Mouse (Mus musculus) hindbrain, embryonic 16.5 days (tissue): ENCODE measurements around the gene Rps6kb2. TPM values are rescaled to one million over a fixed set of nuclear protein-coding genes. Genes with fewer than 3 reads are reported as not detected.
A peak's percentile ranks its signal among the peaks of the same experiment; 100 is the strongest.

ENCODE experiments used
- ATAC-seq: fragments of 200-750 bp; cut with Nextera tagmentation; 2 replicates; pipeline ENCODE4 v1.8.0; 2017; ENCODE audit warnings: moderate TSS enrichment, moderate library complexity
- H3K27ac ChIP-seq: fragments of 300-500 bp; sonication (generic); 2 replicates; pipeline ENCODE4 v1.5.1; 2014; ENCODE audit warnings: low read depth, mild to moderate bottlenecking, control low read depth, low read length, moderate library complexity
- H3K27me3 ChIP-seq: fragments of 300-500 bp; sonication (generic); replicated peaks from 2 replicates; pipeline ENCODE4 v1.6.1; 2014; ENCODE audit warnings: low read length; ENCODE audit not compliant: control insufficient read depth, insufficient read depth
- H3K36me3 ChIP-seq: fragments of 300-500 bp; sonication (generic); 2 replicates; pipeline ENCODE4 v1.6.1; 2014; ENCODE audit warnings: mild to moderate bottlenecking, low read length, moderate library complexity, mixed read lengths; ENCODE audit not compliant: control insufficient read depth, insufficient read depth
- H3K4me1 ChIP-seq: fragments of 300-500 bp; sonication (generic); 2 replicates; pipeline ENCODE4 v1.6.1; 2014; ENCODE audit warnings: low read depth, low read length; ENCODE audit not compliant: control insufficient read depth, insufficient read depth
- H3K4me2 ChIP-seq: fragments of 300-500 bp; sonication (generic); 2 replicates; pipeline ENCODE4 v1.6.1; 2014; ENCODE audit warnings: mild to moderate bottlenecking, low read length, control low read depth, moderate library complexity
- H3K4me3 ChIP-seq: fragments of 300-500 bp; sonication (generic); 2 replicates; pipeline ENCODE4 v1.5.1; 2014; ENCODE audit warnings: mild to moderate bottlenecking, low read length, control low read depth, moderate library complexity
- H3K9ac ChIP-seq: fragments of 300-500 bp; sonication (generic); 2 replicates; pipeline ENCODE4 v1.6.1; 2014; ENCODE audit warnings: low read depth, mild to moderate bottlenecking, control low read depth, low read length, moderate library complexity
- H3K9me3 ChIP-seq: fragments of 300-500 bp; sonication (generic); 2 replicates; pipeline ENCODE4 v1.6.1; 2014; ENCODE audit warnings: mild to moderate bottlenecking, low read length, moderate library complexity; ENCODE audit not compliant: control insufficient read depth
- WGBS: fragments of 180-500 bp; shearing (Covaris S2); extraction: QIAGEN DNeasy Blood & Tissue Kit; methylation state at CpG from one replicate; pipeline ENCODE4 v1.1.7; 2014; 5-methylcytosine and 5-hydroxymethylcytosine counted together
- polyA plus RNA-seq: library from polyadenylated mRNA; unstranded; fragments of >200 nt; fragmentation: Nextera tagmentation; extraction: Ambion mirVana; gene quantifications from 2 replicates; pipeline ENCODE4 v1.2.1, GENCODE M21; 2015

Gene Rps6kb2
- polyA plus RNA-seq, 1 experiment from 2014 or later = 54.1 TPM

GRCm38 (mm10) chr19:4147782-4148490 is 15.2 kb downstream of the Rps6kb2 start:
- Histone ChIP-seq H3K27ac (peak overlapping the region; percentile 79; the same call in 1 of the 2 replicates), H3K27me3 (no peaks in the 10 kb centered on the region), H3K36me3 (peaks cover 9% of the 10 kb centered on the region), H3K9ac (peak overlapping the region; percentile 94), H3K4me3 (peak overlapping the region; percentile 90), H3K4me1 (peaks cover 20% of the 10 kb centered on the region), H3K9me3 (no peaks in the 10 kb centered on the region), H3K4me2 (peak overlapping the region; percentile 76)
- WGBS = 37% methylated on average over 9 of the region's 9 CpGs
- ATAC-seq = peak; percentile 18

- 36% methylated on average over 3 of the region's 3 CpGs for WGBS
- H3K27me3 ChIP-seq = no peaks in the 10 kb centered on the region
- H3K4me3 ChIP-seq = no peak overlapping the region
- no peaks in the 10 kb centered on the region for H3K9me3 ChIP-seq
- peaks cover 5% of the 10 kb centered on the region for H3K36me3 ChIP-seq
- no peak overlapping the region for H3K9ac ChIP-seq
- peaks cover 20% of the 10 kb centered on the region for H3K4me1 ChIP-seq
- H3K4me2 ChIP-seq = no peak overlapping the region
- ATAC-seq = no peak
- no peak overlapping the region for H3K27ac ChIP-seq
Measured at GRCm38 (mm10) chr19:4147022-4147405, 16.1 kb downstream of the Rps6kb2 start.

GRCm38 (mm10) chr19:4146366-4147021 is 16.7 kb downstream of the Rps6kb2 start:
- peaks cover 20% of the 10 kb centered on the region for H3K4me1 ChIP-seq
- no peak overlapping the region for H3K27ac ChIP-seq
- 62% methylated on average over 12 of the region's 12 CpGs for WGBS
- H3K4me2 ChIP-seq = no peak overlapping the region
- no peak overlapping the region for H3K4me3 ChIP-seq
- no peak overlapping the region for H3K9ac ChIP-seq
- H3K27me3 ChIP-seq = no peaks in the 10 kb centered on the region
- ATAC-seq = no peak
- H3K36me3 ChIP-seq = peaks cover 5% of the 10 kb centered on the region
- no peaks in the 10 kb centered on the region for H3K9me3 ChIP-seq

GRCm38 (mm10) chr19:4145936-4146335 is 17.2 kb downstream of the Rps6kb2 start:
- WGBS = 87% methylated on average over 5 of the region's 5 CpGs
- H3K27me3 ChIP-seq = no peaks in the 10 kb centered on the region
- H3K4me2 ChIP-seq = no peak overlapping the region
- no peak overlapping the region for H3K27ac ChIP-seq
- ATAC-seq = no peak
- H3K9me3 ChIP-seq = no peaks in the 10 kb centered on the region
- H3K4me3 ChIP-seq = no peak overlapping the region
- H3K4me1 ChIP-seq = peaks cover 20% of the 10 kb centered on the region
- H3K9ac ChIP-seq = no peak overlapping the region
- peaks cover 5% of the 10 kb centered on the region for H3K36me3 ChIP-seq

GRCm38 (mm10) chr19:4144550-4145498 is 18.3 kb downstream of the Rps6kb2 start:
- no peak for ATAC-seq
- peaks cover 14% of the 10 kb centered on the region for H3K4me1 ChIP-seq
- no peak overlapping the region for H3K27ac ChIP-seq
- no peak overlapping the region for H3K9ac ChIP-seq
- no peak overlapping the region for H3K4me3 ChIP-seq
- H3K4me2 ChIP-seq = no peak overlapping the region
- no peaks in the 10 kb centered on the region for H3K27me3 ChIP-seq
- 83% methylated on average over 16 of the region's 16 CpGs for WGBS
- no peaks in the 10 kb centered on the region for H3K36me3 ChIP-seq
- H3K9me3 ChIP-seq = no peaks in the 10 kb centered on the region

GRCm38 (mm10) chr19:4143759-4144268 is 19.3 kb downstream of the Rps6kb2 start, which contains the start of gene Cabp4:
Gene Cabp4, minus strand, starts transcription at chr19:4144033.
- 82% methylated on average over 7 of the region's 7 CpGs for WGBS
- peaks cover 6% of the 10 kb centered on the region for H3K4me1 ChIP-seq
- H3K27ac ChIP-seq = no peak within 1 kb of the TSS
- no peak for ATAC-seq
- H3K27me3 ChIP-seq = no peaks in the 10 kb centered on the region
- H3K4me2 ChIP-seq = no peak within 1 kb of the TSS
- H3K9me3 ChIP-seq = no peaks in the 10 kb centered on the region
- no peak within 1 kb of the TSS for H3K9ac ChIP-seq
- H3K36me3 ChIP-seq = no peaks in the 10 kb centered on the region
- H3K4me3 ChIP-seq = no peak within 1 kb of the TSS

GRCm38 (mm10) chr19:4142416-4143173 is 20.6 kb downstream of the Rps6kb2 start:
- H3K27ac ChIP-seq = no peak overlapping the region
- H3K9ac ChIP-seq = no peak overlapping the region
- peaks cover under 1% of the 10 kb centered on the region; the same call in 1 of the 2 replicates for H3K4me1 ChIP-seq
- H3K9me3 ChIP-seq = no peaks in the 10 kb centered on the region
- H3K36me3 ChIP-seq = no peaks in the 10 kb centered on the region
- 87% methylated on average over 18 of the region's 18 CpGs for WGBS
- no peak overlapping the region for H3K4me2 ChIP-seq
- no peak for ATAC-seq
- no peaks in the 10 kb centered on the region for H3K27me3 ChIP-seq
- no peak overlapping the region for H3K4me3 ChIP-seq

GRCm38 (mm10) chr19:4140147-4140546 is 23.0 kb downstream of the Rps6kb2 start:
- no peak for ATAC-seq
- H3K27ac ChIP-seq = no peak overlapping the region
- H3K9me3 ChIP-seq = no peaks in the 10 kb centered on the region
- H3K4me3 ChIP-seq = no peak overlapping the region
- no peaks in the 10 kb centered on the region; the same call in 1 of the 2 replicates for H3K4me1 ChIP-seq
- no peak overlapping the region for H3K9ac ChIP-seq
- H3K36me3 ChIP-seq = no peaks in the 10 kb centered on the region
- no peaks in the 10 kb centered on the region for H3K27me3 ChIP-seq
- no peak overlapping the region for H3K4me2 ChIP-seq
- WGBS = 87% methylated on average over 6 of the region's 6 CpGs
